Mouse (Mus musculus): ENCODE results near the gene Hs6st3. TPM values are rescaled to one million over a fixed set of nuclear protein-coding genes. Genes with fewer than 3 reads are reported as not detected.

Hs6st3 gene
- polyA plus RNA-seq, 1 experiment from 2014 or later: 2.2 TPM

GRCm38 (mm10) chr14:119699982-119700381 lies 561.8 kb downstream of the Hs6st3 start:
- 82% methylated on average over 4 of the region's 4 CpGs for WGBS
- Histone ChIP-seq H3K27me3 (replicated peaks) (no peaks in the 10 kb centered on the region), H3K4me3 (no peak overlapping the region), H3K9me3 (no peaks in the 10 kb centered on the region), H3K4me1 (no peaks in the 10 kb centered on the region), H3K36me3 (replicated peaks) (no peaks in the 10 kb centered on the region), H3K4me2 (no peak overlapping the region), H3K27ac (no peak overlapping the region), H3K9ac (no peak overlapping the region)
- ATAC-seq (replicated peaks): no peak

- H3K4me1 ChIP-seq: 0 out of 2 replicates have a peak, but pooled peaks cover 2% of the 10 kb centered on the region
- no peak overlapping the region for H3K4me2 ChIP-seq
- no peaks in the 10 kb centered on the region for H3K36me3 ChIP-seq (replicated peaks)
- ATAC-seq (replicated peaks): no peak
- no peaks in the 10 kb centered on the region for H3K27me3 ChIP-seq (replicated peaks)
- H3K4me3 ChIP-seq: no peak overlapping the region
- no peak overlapping the region for H3K9ac ChIP-seq
- no peak overlapping the region for H3K27ac ChIP-seq
- no peaks in the 10 kb centered on the region for H3K9me3 ChIP-seq
- 88% methylated on average over 3 of the region's 3 CpGs for WGBS
Measured at GRCm38 (mm10) chr14:119714712-119715111, 576.6 kb downstream of the Hs6st3 start.

GRCm38 (mm10) chr14:119717323-119717722 lies 579.2 kb downstream of the Hs6st3 start:
- Histone ChIP-seq H3K36me3 (replicated peaks) (no peaks in the 10 kb centered on the region), H3K4me1 (0 out of 2 replicates have a peak, but pooled peaks cover 2% of the 10 kb centered on the region), H3K9me3 (no peaks in the 10 kb centered on the region), H3K27me3 (replicated peaks) (no peaks in the 10 kb centered on the region), H3K4me3 (no peak overlapping the region), H3K4me2 (no peak overlapping the region), H3K27ac (no peak overlapping the region), H3K9ac (no peak overlapping the region)
- 92% methylated on average over 1 of the region's 1 CpGs for WGBS
- no peak for ATAC-seq (replicated peaks)

- no peak overlapping the region for H3K4me3 ChIP-seq
- no peaks in the 10 kb centered on the region for H3K36me3 ChIP-seq (replicated peaks)
- WGBS: 78% methylated on average over 6 of the region's 6 CpGs
- no peaks in the 10 kb centered on the region for H3K27me3 ChIP-seq (replicated peaks)
- no peaks in the 10 kb centered on the region for H3K9me3 ChIP-seq
- ATAC-seq (replicated peaks): no peak
- H3K4me1 ChIP-seq: no peaks in the 10 kb centered on the region
- no peak overlapping the region for H3K27ac ChIP-seq
- H3K9ac ChIP-seq: no peak overlapping the region
- H3K4me2 ChIP-seq: no peak overlapping the region
Measured at GRCm38 (mm10) chr14:119725102-119725501, 587.0 kb downstream of the Hs6st3 start.

DNA sequence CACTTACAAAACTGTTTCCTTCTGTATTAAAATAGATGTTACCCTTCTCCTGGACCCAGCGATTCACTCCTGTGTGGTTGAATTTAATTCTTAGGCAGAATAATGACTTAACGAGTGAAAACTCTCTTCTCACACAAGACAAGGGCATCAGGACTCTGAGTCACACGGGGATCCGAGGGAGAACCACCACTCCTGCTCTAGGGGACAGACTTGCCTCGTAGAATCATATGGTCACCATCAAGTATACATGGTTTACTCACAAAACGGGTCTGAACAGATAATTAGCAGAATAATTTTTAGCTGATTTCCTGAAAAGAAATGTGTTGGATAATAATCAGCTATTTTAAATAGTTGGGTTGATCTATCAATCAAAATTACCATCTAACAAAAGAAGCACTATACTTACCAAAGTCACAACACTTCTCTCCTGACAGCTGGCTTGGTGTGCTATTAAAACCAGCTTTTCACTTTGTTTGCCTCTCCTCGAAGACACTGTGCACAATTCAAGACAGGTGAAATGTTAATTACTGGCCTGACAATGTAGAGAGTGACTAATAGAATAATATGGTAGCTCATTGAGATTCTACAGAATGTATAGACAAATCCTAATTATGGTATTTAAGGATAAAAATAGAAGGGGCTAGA lies 593.4 kb downstream of the Hs6st3 start:
- ATAC-seq (replicated peaks): no peak
- Histone ChIP-seq H3K9ac (no peak overlapping the region), H3K27ac (no peak overlapping the region), H3K4me3 (no peak overlapping the region), H3K27me3 (replicated peaks) (no peaks in the 10 kb centered on the region), H3K9me3 (no peaks in the 10 kb centered on the region), H3K36me3 (replicated peaks) (no peaks in the 10 kb centered on the region), H3K4me1 (no peaks in the 10 kb centered on the region), H3K4me2 (no peak overlapping the region)
- WGBS: 70% methylated on average over 7 of the region's 7 CpGs

GRCm38 (mm10) chr14:119732219-119732618 lies 594.1 kb downstream of the Hs6st3 start:
- H3K36me3 ChIP-seq (replicated peaks): no peaks in the 10 kb centered on the region
- H3K27ac ChIP-seq: no peak overlapping the region
- no peak overlapping the region for H3K9ac ChIP-seq
- no peaks in the 10 kb centered on the region for H3K4me1 ChIP-seq
- no peak overlapping the region for H3K4me2 ChIP-seq
- no peak for ATAC-seq (replicated peaks)
- 92% methylated on average over 4 of the region's 4 CpGs for WGBS
- H3K27me3 ChIP-seq (replicated peaks): no peaks in the 10 kb centered on the region
- no peak overlapping the region for H3K4me3 ChIP-seq
- H3K9me3 ChIP-seq: no peaks in the 10 kb centered on the region

DNA sequence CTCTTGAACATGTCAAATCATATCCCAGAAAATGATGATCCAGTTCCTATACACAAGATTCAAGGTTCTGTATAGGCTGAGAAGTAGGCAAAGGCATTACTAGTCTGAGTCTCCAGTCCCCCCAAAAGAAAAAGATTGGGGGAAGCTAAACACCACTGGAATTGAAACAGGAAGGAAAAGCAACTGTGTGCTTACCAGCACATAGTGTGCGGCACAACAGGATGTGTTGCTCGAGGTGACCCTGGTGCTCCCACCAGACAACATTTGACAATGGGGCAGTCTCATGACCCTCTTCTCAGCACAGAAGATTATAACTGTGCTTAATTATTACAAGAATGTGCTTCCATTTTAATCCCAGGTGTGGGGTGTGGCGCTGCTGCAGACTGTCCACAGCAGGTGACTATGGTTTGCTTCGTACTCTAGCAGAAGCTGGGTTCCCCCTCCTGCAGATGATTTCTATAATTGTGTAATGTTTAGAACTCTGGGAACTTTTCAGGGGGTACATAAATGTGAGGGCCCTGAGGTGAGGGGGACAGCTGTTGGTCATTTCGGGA lies 599.3 kb downstream of the Hs6st3 start:
- Histone ChIP-seq H3K4me3 (no peak overlapping the region), H3K27ac (no peak overlapping the region), H3K36me3 (replicated peaks) (no peaks in the 10 kb centered on the region), H3K9me3 (no peaks in the 10 kb centered on the region), H3K4me2 (no peak overlapping the region), H3K4me1 (no peaks in the 10 kb centered on the region), H3K9ac (no peak overlapping the region), H3K27me3 (replicated peaks) (no peaks in the 10 kb centered on the region)
- 87% methylated on average over 5 of the region's 5 CpGs for WGBS
- no peak for ATAC-seq (replicated peaks)

- Histone ChIP-seq H3K4me3 (no peak overlapping the region), H3K4me2 (no peak overlapping the region), H3K27me3 (replicated peaks) (no peaks in the 10 kb centered on the region), H3K27ac (no peak overlapping the region), H3K4me1 (no peaks in the 10 kb centered on the region), H3K9me3 (no peaks in the 10 kb centered on the region), H3K36me3 (replicated peaks) (no peaks in the 10 kb centered on the region), H3K9ac (no peak overlapping the region)
- WGBS: 85% methylated on average over 1 of the region's 1 CpGs
- no peak for ATAC-seq (replicated peaks)
Measured at GRCm38 (mm10) chr14:119741791-119742190, 603.6 kb downstream of the Hs6st3 start.

DNA sequence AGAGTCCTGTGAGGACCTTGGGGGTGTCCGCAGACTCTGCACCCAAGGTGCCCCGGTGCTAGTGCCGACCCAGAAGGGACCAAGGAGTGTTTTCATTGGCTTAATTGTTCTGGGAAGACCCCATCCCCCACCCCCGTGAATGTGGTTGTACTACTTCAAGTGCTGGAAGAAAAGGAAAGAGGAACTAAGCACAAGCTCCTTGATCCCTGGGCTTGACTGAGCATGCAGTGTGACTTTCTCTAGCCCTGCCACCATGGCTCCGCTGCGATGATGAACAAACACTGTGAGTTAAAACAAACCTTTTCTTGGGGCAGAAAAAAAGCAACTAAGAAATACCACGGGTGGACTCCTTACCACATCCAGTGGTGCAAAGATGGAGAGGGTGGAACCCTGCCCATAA lies 623.2 kb downstream of the Hs6st3 start:
- Histone ChIP-seq H3K4me1 (no peaks in the 10 kb centered on the region), H3K4me2 (no peak overlapping the region), H3K27ac (no peak overlapping the region), H3K4me3 (no peak overlapping the region), H3K9ac (no peak overlapping the region), H3K27me3 (replicated peaks) (no peaks in the 10 kb centered on the region), H3K36me3 (replicated peaks) (no peaks in the 10 kb centered on the region), H3K9me3 (no peaks in the 10 kb centered on the region)
- ATAC-seq (replicated peaks): no peak
- 86% methylated on average over 7 of the region's 7 CpGs for WGBS

GRCm38 (mm10) chr14:119772040-119772439 lies 633.9 kb downstream of the Hs6st3 start:
- no peak for ATAC-seq (replicated peaks)
- H3K4me3 ChIP-seq: no peak overlapping the region
- no peak overlapping the region for H3K4me2 ChIP-seq
- H3K27ac ChIP-seq: no peak overlapping the region
- H3K9ac ChIP-seq: no peak overlapping the region
- H3K27me3 ChIP-seq (replicated peaks): no peaks in the 10 kb centered on the region
- H3K9me3 ChIP-seq: no peaks in the 10 kb centered on the region
- WGBS: 52% methylated on average over 4 of the region's 4 CpGs
- no peaks in the 10 kb centered on the region for H3K36me3 ChIP-seq (replicated peaks)
- peaks cover 4% of the 10 kb centered on the region; the same call in 1 of the 2 replicates for H3K4me1 ChIP-seq

GRCm38 (mm10) chr14:119776261-119776660 lies 638.1 kb downstream of the Hs6st3 start:
- no peak overlapping the region for H3K27ac ChIP-seq
- peaks cover 4% of the 10 kb centered on the region; the same call in 1 of the 2 replicates for H3K4me1 ChIP-seq
- H3K9me3 ChIP-seq: no peaks in the 10 kb centered on the region
- no peak for ATAC-seq (replicated peaks)
- H3K9ac ChIP-seq: no peak overlapping the region
- H3K27me3 ChIP-seq (replicated peaks): no peaks in the 10 kb centered on the region
- H3K4me3 ChIP-seq: no peak overlapping the region
- 80% methylated on average over 3 of the region's 3 CpGs for WGBS
- no peak overlapping the region for H3K4me2 ChIP-seq
- no peaks in the 10 kb centered on the region for H3K36me3 ChIP-seq (replicated peaks)

GRCm38 (mm10) chr14:119779982-119780588 lies 641.9 kb downstream of the Hs6st3 start:
- peak; percentile 65; the same call in 1 of the 2 replicates for ATAC-seq (replicated peaks)
- H3K27ac ChIP-seq: peak overlapping the region; percentile 17; the same call in 1 of the 2 replicates
- H3K9me3 ChIP-seq: no peaks in the 10 kb centered on the region

DNA sequence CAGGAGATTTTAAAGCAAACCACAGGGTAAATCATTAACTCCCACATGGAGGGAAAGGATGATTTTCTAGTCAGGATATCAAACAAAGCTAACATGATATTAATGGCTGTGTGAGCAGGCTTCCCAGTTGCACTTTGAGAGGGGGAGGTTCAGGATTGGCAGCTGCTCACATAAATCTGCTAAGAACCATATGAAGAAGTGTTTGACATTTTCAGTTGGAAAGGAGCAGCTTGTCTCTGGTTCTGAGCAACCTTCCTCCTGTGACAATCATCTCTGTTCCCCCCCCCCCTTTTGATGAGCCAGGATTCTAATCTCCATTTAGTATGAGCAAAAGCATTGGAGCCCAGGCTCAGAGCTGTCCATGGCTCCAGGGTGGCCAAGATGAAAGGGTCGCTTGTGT lies 643.0 kb downstream of the Hs6st3 start:
- Histone ChIP-seq H3K4me2 (no peak overlapping the region), H3K36me3 (replicated peaks) (no peaks in the 10 kb centered on the region), H3K9ac (no peak overlapping the region), H3K9me3 (no peaks in the 10 kb centered on the region), H3K27me3 (replicated peaks) (no peaks in the 10 kb centered on the region), H3K4me3 (no peak overlapping the region), H3K4me1 (no peaks in the 10 kb centered on the region), H3K27ac (no peak overlapping the region)
- ATAC-seq (replicated peaks): no peak
- 100% methylated on average over 1 of the region's 1 CpGs for WGBS

More at GRCm38 (mm10) chr14:119779982-119780588, 641.9 kb downstream of the Hs6st3 start:
- WGBS: 66% methylated on average over 12 of the region's 12 CpGs
- Histone ChIP-seq H3K4me1 (no peaks in the 10 kb centered on the region), H3K4me2 (no peak overlapping the region), H3K27me3 (replicated peaks) (no peaks in the 10 kb centered on the region), H3K36me3 (replicated peaks) (no peaks in the 10 kb centered on the region), H3K9ac (no peak overlapping the region), H3K4me3 (no peak overlapping the region)

Measured in midbrain, embryonic 15.5 days (tissue).